Mouse (Mus musculus): ENCODE data around the gene Tmsb15a. TPM values are rescaled to one million over a fixed set of nuclear protein-coding genes. Genes with fewer than 3 reads are reported as not detected.

Gene Tmsb15a
- polyA plus RNA-seq, 1 experiment from 2014 or later = not detected

Small RNA genes within 50 kb of the gene (microRNA-seq; reads per million reads assigned to microRNA genes)
- gene Mir7646 (ENCODE audit: borderline number of aligned reads) = not detected

Other genes with a start within 250 kb of the Tmsb15a start
- 0.06 TPM in 1 of 2 replicates, not detected in the other for gene AV320801, start 230.7 kb downstream of the Tmsb15a start, polyA plus RNA-seq (2014; fragmentation: Nextera tagmentation; extraction: Ambion mirVana)
- gene Nxf7, start 126.5 kb downstream of the Tmsb15a start, polyA plus RNA-seq (2014; fragmentation: Nextera tagmentation; extraction: Ambion mirVana) = 0.08 TPM in 1 of 2 replicates, not detected in the other
- 0.25 TPM in 1 of 2 replicates, not detected in the other for gene Prame, start 97.6 kb downstream of the Tmsb15a start, polyA plus RNA-seq (2014; fragmentation: Nextera tagmentation; extraction: Ambion mirVana)
- gene Tcp11x2, start 31.5 kb downstream of the Tmsb15a start, polyA plus RNA-seq (2014; fragmentation: Nextera tagmentation; extraction: Ambion mirVana) = not detected in 2 replicates
- gene Armcx5, start 17.5 kb upstream of the Tmsb15a start, polyA plus RNA-seq (2014; fragmentation: Nextera tagmentation; extraction: Ambion mirVana) = 11.3 and 11.6 TPM in 2 replicates
- 64.6 and 64.7 TPM in 2 replicates for gene Gprasp1, start 17.5 kb upstream of the Tmsb15a start, polyA plus RNA-seq (2014; fragmentation: Nextera tagmentation; extraction: Ambion mirVana)
- gene Bhlhb9, start 72.3 kb upstream of the Tmsb15a start, polyA plus RNA-seq (2014; fragmentation: Nextera tagmentation; extraction: Ambion mirVana) = 72.9 and 79.5 TPM in 2 replicates
- gene Gprasp2, start 113.8 kb upstream of the Tmsb15a start, polyA plus RNA-seq (2014; fragmentation: Nextera tagmentation; extraction: Ambion mirVana) = 35.2 and 35.4 TPM in 2 replicates